Mouse (Mus musculus) stomach, postnatal 0 days (tissue): ENCODE measurements around the gene Stard13. TPM values are rescaled to one million over a fixed set of nuclear protein-coding genes. Genes with fewer than 3 reads are reported as not detected.

Experiments used
- ATAC-seq: fragments of 200-750 bp; cut with Nextera tagmentation; 2 replicates; pipeline ENCODE4 v1.8.0; 2017; ENCODE audit not compliant: low FRiP score, low TSS enrichment
- DNase-seq: peaks from one replicate; pipeline ENCODE4 v3.0.0-alpha.2; 2016; ENCODE audit warnings: low spot score
- H3K27ac ChIP-seq: fragments of 300-500 bp; sonication (generic); replicated peaks from 2 replicates; pipeline ENCODE4 v1.5.1; 2014; ENCODE audit warnings: mild to moderate bottlenecking, control low read depth
- H3K27me3 ChIP-seq: fragments of 300-500 bp; sonication (generic); 2 replicates; pipeline ENCODE4 v1.6.1; 2014; ENCODE audit warnings: low read length; ENCODE audit not compliant: control insufficient read depth, insufficient read depth
- H3K36me3 ChIP-seq: fragments of 300-500 bp; sonication (generic); 2 replicates; pipeline ENCODE4 v1.6.1; 2014; ENCODE audit warnings: low read length, mixed read lengths; ENCODE audit not compliant: control insufficient read depth, insufficient read depth
- H3K4me1 ChIP-seq: fragments of 300-500 bp; sonication (generic); replicated peaks from 2 replicates; pipeline ENCODE4 v1.6.1; 2014; ENCODE audit warnings: antibody characterized with exemption; ENCODE audit not compliant: control insufficient read depth, insufficient read depth
- H3K4me2 ChIP-seq: fragments of 300-500 bp; sonication (generic); replicated peaks from 2 replicates; pipeline ENCODE4 v1.6.1; 2014; ENCODE audit warnings: low read depth, mild to moderate bottlenecking, control low read depth, moderate library complexity
- H3K4me3 ChIP-seq: fragments of 300-500 bp; sonication (generic); 2 replicates; pipeline ENCODE4 v1.5.1; 2014; ENCODE audit warnings: low read depth, low read length, control low read depth
- H3K9ac ChIP-seq: fragments of 300-500 bp; sonication (generic); 2 replicates; pipeline ENCODE4 v1.6.1; 2014; ENCODE audit warnings: mild to moderate bottlenecking, low read length, control low read depth, mixed read lengths
- H3K9me3 ChIP-seq: fragments of 300-500 bp; sonication (generic); 2 replicates; pipeline ENCODE4 v1.6.1; 2016; ENCODE audit warnings: low read length; ENCODE audit not compliant: control insufficient read depth
- CTCF ChIP-seq: IDR thresholded peaks from 2 replicates; pipeline ENCODE4 v1.5.1; 2016; ENCODE audit warnings: antibody characterized with exemption, low read depth, mild to moderate bottlenecking, moderate library complexity
- EP300 ChIP-seq: optimal IDR thresholded peaks from 2 replicates; pipeline ENCODE3; 2016; ENCODE audit warnings: antibody characterized with exemption
- WGBS: fragments of 180-500 bp; shearing (Covaris S2); extraction: QIAGEN DNeasy Blood & Tissue Kit; methylation state at CpG from one replicate; pipeline ENCODE4 v1.1.7; 2014; 5-methylcytosine and 5-hydroxymethylcytosine counted together
- polyA plus RNA-seq: library from polyadenylated mRNA; unstranded; fragments of >200 nt; fragmentation: Nextera tagmentation; extraction: Ambion mirVana; gene quantifications from 2 replicates; pipeline ENCODE4 v1.2.1, GENCODE M21; 2015

The Stard13 gene
- polyA plus RNA-seq, 1 experiment from 2014 or later: 6.1 TPM

- no peak overlapping the region for H3K9ac ChIP-seq
- H3K27ac ChIP-seq: no peak overlapping the region
- WGBS: 82% methylated on average over 10 of the region's 10 CpGs
- no peak overlapping the region for H3K4me2 ChIP-seq
- ATAC-seq (no peak), DNase-seq (no peak)
- no peaks in the 10 kb centered on the region for H3K27me3 ChIP-seq
- H3K4me1 ChIP-seq: peaks cover 7% of the 10 kb centered on the region; the same call in 1 of the 2 replicates
- TF ChIP-seq CTCF: no peak
- TF ChIP-seq EP300: no peak
- H3K36me3 ChIP-seq: peaks cover 21% of the 10 kb centered on the region; the same call in 1 of the 2 replicates
- no peaks in the 10 kb centered on the region for H3K9me3 ChIP-seq
- no peak overlapping the region for H3K4me3 ChIP-seq
These were observed 174.3 kb downstream of the Stard13 start for GRCm38 (mm10) chr5:151059352-151059751.

DNA sequence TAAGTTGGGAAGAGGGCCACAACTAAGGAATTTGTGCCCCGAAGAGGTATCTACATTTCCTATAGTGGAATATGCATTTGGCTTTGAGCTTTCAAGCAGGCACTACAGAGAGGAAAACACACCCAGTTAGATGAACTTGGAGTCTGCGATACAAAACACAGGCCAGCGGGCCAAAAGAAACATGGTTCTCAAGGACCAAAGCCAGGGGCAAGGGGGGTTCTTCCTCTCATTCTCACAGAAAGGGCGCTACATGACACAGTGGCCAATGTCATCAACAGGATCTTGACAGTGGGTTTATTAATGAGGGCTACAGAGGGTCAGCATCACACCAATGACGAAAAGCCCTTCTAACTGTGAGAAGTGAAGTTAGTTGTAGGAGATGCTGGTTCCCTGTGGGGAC, 175.9 kb downstream of the Stard13 start:
- Histone ChIP-seq H3K4me3 (no peak overlapping the region), H3K27me3 (no peaks in the 10 kb centered on the region), H3K27ac (no peak overlapping the region), H3K9me3 (no peaks in the 10 kb centered on the region), H3K4me1 (peaks cover 7% of the 10 kb centered on the region; the same call in 1 of the 2 replicates), H3K36me3 (peaks cover 16% of the 10 kb centered on the region; the same call in 1 of the 2 replicates), H3K4me2 (no peak overlapping the region), H3K9ac (no peak overlapping the region)
- 95% methylated on average over 5 of the region's 5 CpGs for WGBS
- ATAC-seq (no peak), DNase-seq (no peak)
- TF ChIP-seq CTCF (no peak), EP300 (no peak)

- ATAC-seq (peak; percentile 51), DNase-seq (no peak)
- Histone ChIP-seq H3K27me3 (no peaks in the 10 kb centered on the region), H3K4me2 (no peak overlapping the region), H3K9ac (no peak overlapping the region), H3K36me3 (peaks cover 14% of the 10 kb centered on the region; the same call in 1 of the 2 replicates), H3K4me1 (peaks cover 7% of the 10 kb centered on the region; the same call in 1 of the 2 replicates), H3K9me3 (no peaks in the 10 kb centered on the region), H3K4me3 (no peak overlapping the region), H3K27ac (peak overlapping the region; percentile 75)
- WGBS: 35% methylated on average over 6 of the region's 6 CpGs
- peak; percentile 69 for TF ChIP-seq CTCF
- TF ChIP-seq EP300: no peak
These were observed 176.7 kb downstream of the Stard13 start for GRCm38 (mm10) chr5:151056920-151057294.

DNA sequence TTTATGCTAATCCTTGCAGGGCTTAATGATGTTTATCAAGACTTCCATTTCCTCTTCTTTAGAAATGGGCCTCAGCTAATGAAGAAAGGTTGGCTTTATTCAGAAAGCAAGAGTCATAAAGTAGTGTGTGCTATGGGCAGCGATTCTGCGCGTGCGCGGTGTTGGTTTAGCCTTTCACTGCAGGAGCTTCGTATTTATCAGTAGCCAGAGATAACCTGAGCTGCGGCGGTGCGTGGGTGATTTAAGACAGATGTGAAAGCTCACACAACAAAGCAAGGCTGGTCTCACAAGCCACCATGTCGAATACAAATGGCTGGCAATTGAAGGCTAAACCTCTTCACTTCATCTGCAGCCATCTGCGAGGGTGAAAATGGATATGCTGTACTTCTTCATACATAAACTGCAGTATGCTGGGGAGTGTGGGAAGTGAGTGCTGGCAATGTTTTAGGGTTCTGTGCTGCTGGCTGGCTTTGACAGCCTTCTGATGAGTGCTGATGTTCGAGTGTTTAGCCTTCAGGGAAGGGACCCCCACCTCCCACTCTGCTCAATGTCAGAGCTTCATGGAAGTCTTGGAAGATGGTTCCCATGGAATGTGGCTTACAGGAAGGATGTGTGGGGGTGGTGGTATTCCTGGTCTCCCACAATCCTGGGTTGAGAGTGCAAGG, 177.2 kb downstream of the Stard13 start:
- Histone ChIP-seq H3K9ac (no peak overlapping the region), H3K9me3 (no peaks in the 10 kb centered on the region), H3K4me2 (no peak overlapping the region), H3K36me3 (peaks cover 12% of the 10 kb centered on the region; the same call in 1 of the 2 replicates), H3K4me1 (peaks cover 7% of the 10 kb centered on the region; the same call in 1 of the 2 replicates), H3K4me3 (no peak overlapping the region), H3K27me3 (no peaks in the 10 kb centered on the region), H3K27ac (peak overlapping the region; percentile 75)
- ATAC-seq: no peak
- WGBS: 38% methylated on average over 12 of the region's 12 CpGs
- TF ChIP-seq CTCF: no peak
- TF ChIP-seq EP300: no peak
- no peak for DNase-seq

GRCm38 (mm10) chr5:151055426-151056090, 178.1 kb downstream of the Stard13 start:
- ATAC-seq (no peak), DNase-seq (no peak)
- 85% methylated on average over 11 of the region's 11 CpGs for WGBS
- H3K9me3 ChIP-seq: no peaks in the 10 kb centered on the region
- H3K9ac ChIP-seq: no peak overlapping the region
- H3K36me3 ChIP-seq: peaks cover 19% of the 10 kb centered on the region; the same call in 1 of the 2 replicates
- H3K4me3 ChIP-seq: no peak overlapping the region
- no peak for TF ChIP-seq EP300
- no peak; the same call in 1 of the 2 replicates for TF ChIP-seq CTCF
- H3K4me2 ChIP-seq: no peak overlapping the region
- 0 out of 2 replicates have a peak overlapping the region, but pooled peaks have one; percentile 1 for H3K27ac ChIP-seq
- H3K27me3 ChIP-seq: no peaks in the 10 kb centered on the region
- peaks cover 7% of the 10 kb centered on the region; the same call in 1 of the 2 replicates for H3K4me1 ChIP-seq

DNA sequence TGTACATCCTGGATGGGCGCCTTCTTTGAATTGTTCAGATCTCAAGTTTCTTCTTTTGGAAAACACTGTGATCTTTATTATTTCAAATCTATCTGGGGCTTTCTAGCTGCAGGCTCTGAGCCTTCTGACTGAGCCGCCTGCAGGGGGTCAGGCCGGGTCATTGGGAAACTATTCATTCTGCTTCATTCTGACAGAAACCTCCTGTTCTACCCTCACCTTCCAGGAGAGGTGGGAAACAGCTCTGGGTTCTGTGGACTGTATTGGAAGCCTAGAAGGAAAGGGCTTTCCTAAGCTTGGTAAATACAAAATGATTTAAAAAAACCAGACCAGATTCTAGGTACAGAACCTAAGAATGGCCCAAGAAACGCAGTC, 178.9 kb downstream of the Stard13 start:
- ATAC-seq (no peak), DNase-seq (no peak)
- WGBS: 42% methylated on average over 4 of the region's 4 CpGs
- peaks cover 19% of the 10 kb centered on the region; the same call in 1 of the 2 replicates for H3K36me3 ChIP-seq
- H3K4me2 ChIP-seq: no peak overlapping the region
- H3K4me3 ChIP-seq: no peak overlapping the region
- TF ChIP-seq CTCF (no peak), EP300 (no peak)
- no peaks in the 10 kb centered on the region for H3K9me3 ChIP-seq
- no peak overlapping the region for H3K9ac ChIP-seq
- H3K27me3 ChIP-seq: no peaks in the 10 kb centered on the region
- H3K4me1 ChIP-seq: peaks cover 7% of the 10 kb centered on the region; the same call in 1 of the 2 replicates
- peak overlapping the region; percentile 30; the same call in 1 of the 2 replicates for H3K27ac ChIP-seq
